Mouse (Mus musculus): ENCODE results near the gene C530008M17Rik. TPM values are rescaled to one million over a fixed set of nuclear protein-coding genes. Genes with fewer than 3 reads are reported as not detected.
"Not testable (repeated sequence)": the region's sequence is repeated elsewhere in the genome, so short reads cannot be mapped to it uniquely, and the experiment has no call there.

C530008M17Rik gene
- polyA plus RNA-seq, 1 experiment from 2014 or later: 21.2 TPM

- Histone ChIP-seq H3K4me3 (ENCODE audit: low read length) (no peak overlapping the region), H3K27ac (ENCODE audit: low read depth, low read length) (no peak overlapping the region), H3K27me3 (ENCODE audit: control insufficient read depth, insufficient read depth, low read length) (no peaks in the 10 kb centered on the region), H3K36me3 (ENCODE audit: control insufficient read depth, insufficient read depth, low read length) (no peaks in the 10 kb centered on the region; the same call in 1 of the 2 replicates), H3K9me3 (ENCODE audit: control insufficient read depth, low read length) (no peaks in the 10 kb centered on the region), H3K4me1 (ENCODE audit: control insufficient read depth, insufficient read depth, low read length) (0 out of 2 replicates have a peak, but pooled peaks cover 4% of the 10 kb centered on the region), H3K4me2 (replicated peaks; ENCODE audit: low read depth, low read length) (no peak overlapping the region), H3K9ac (ENCODE audit: low read depth, low read length) (no peak overlapping the region)
- 75% methylated on average over 4 of the region's 4 CpGs for WGBS
- ATAC-seq (ENCODE audit: low FRiP score, low TSS enrichment): no peak
Observed at GRCm38 (mm10) chr5:76902131-76902530, 245.8 kb downstream of the C530008M17Rik start.

GRCm38 (mm10) chr5:76904713-76905404, 248.5 kb downstream of the C530008M17Rik start:
- Histone ChIP-seq H3K9ac (ENCODE audit: low read depth, low read length) (peak overlapping the region; percentile 76), H3K4me1 (ENCODE audit: control insufficient read depth, insufficient read depth, low read length) (0 out of 2 replicates have a peak, but pooled peaks cover 4% of the 10 kb centered on the region), H3K4me2 (replicated peaks; ENCODE audit: low read depth, low read length) (peak overlapping the region; percentile 72), H3K9me3 (ENCODE audit: control insufficient read depth, low read length) (no peaks in the 10 kb centered on the region), H3K27ac (ENCODE audit: low read depth, low read length) (peak overlapping the region; percentile 86), H3K36me3 (ENCODE audit: control insufficient read depth, insufficient read depth, low read length) (peaks cover 2% of the 10 kb centered on the region), H3K4me3 (ENCODE audit: low read length) (peak overlapping the region; percentile 84), H3K27me3 (ENCODE audit: control insufficient read depth, insufficient read depth, low read length) (no peaks in the 10 kb centered on the region)
- 1% methylated on average over 19 of the region's 19 CpGs for WGBS
- ATAC-seq (ENCODE audit: low FRiP score, low TSS enrichment): no peak

GRCm38 (mm10) chr5:76905405-76906154, 249.3 kb downstream of the C530008M17Rik start, which contains the start of gene Aasdh:
Gene Aasdh (minus strand): TSS chr5:76905514.
- under 1% methylated on average over 47 of the region's 47 CpGs for WGBS
- ATAC-seq (ENCODE audit: low FRiP score, low TSS enrichment): peak; percentile 99
- Histone ChIP-seq H3K9ac (ENCODE audit: low read depth, low read length) (peak within 1 kb of the TSS; percentile 76), H3K4me2 (replicated peaks; ENCODE audit: low read depth, low read length) (peak within 1 kb of the TSS; percentile 72), H3K4me3 (ENCODE audit: low read length) (peak within 1 kb of the TSS; percentile 84), H3K9me3 (ENCODE audit: control insufficient read depth, low read length) (no peaks in the 10 kb centered on the region), H3K27ac (ENCODE audit: low read depth, low read length) (peak within 1 kb of the TSS; percentile 86), H3K36me3 (ENCODE audit: control insufficient read depth, insufficient read depth, low read length) (peaks cover 4% of the 10 kb centered on the region), H3K27me3 (ENCODE audit: control insufficient read depth, insufficient read depth, low read length) (no peaks in the 10 kb centered on the region), H3K4me1 (ENCODE audit: control insufficient read depth, insufficient read depth, low read length) (0 out of 2 replicates have a peak, but pooled peaks cover 4% of the 10 kb centered on the region)

GRCm38 (mm10) chr5:76906155-76906499, 249.8 kb downstream of the C530008M17Rik start:
- Histone ChIP-seq H3K27me3 (ENCODE audit: control insufficient read depth, insufficient read depth, low read length) (no peaks in the 10 kb centered on the region), H3K9ac (ENCODE audit: low read depth, low read length) (peak overlapping the region; percentile 76), H3K4me3 (ENCODE audit: low read length) (peak overlapping the region; percentile 84), H3K4me1 (ENCODE audit: control insufficient read depth, insufficient read depth, low read length) (0 out of 2 replicates have a peak, but pooled peaks cover 4% of the 10 kb centered on the region), H3K4me2 (replicated peaks; ENCODE audit: low read depth, low read length) (peak overlapping the region; percentile 72), H3K27ac (ENCODE audit: low read depth, low read length) (peak overlapping the region; percentile 86; the same call in 1 of the 2 replicates), H3K9me3 (ENCODE audit: control insufficient read depth, low read length) (no peaks in the 10 kb centered on the region), H3K36me3 (ENCODE audit: control insufficient read depth, insufficient read depth, low read length) (peaks cover 4% of the 10 kb centered on the region)
- 0 out of 2 replicates have a peak, but pooled peaks have one; percentile 2 for ATAC-seq (ENCODE audit: low FRiP score, low TSS enrichment)
- WGBS: 41% methylated on average over 3 of the region's 3 CpGs

GRCm38 (mm10) chr5:76910807-76911206, 254.5 kb downstream of the C530008M17Rik start:
- 84% methylated on average over 3 of the region's 3 CpGs for WGBS
- H3K9me3 ChIP-seq (ENCODE audit: control insufficient read depth, low read length): no peaks in the 10 kb centered on the region
- 0 out of 2 replicates have a peak, but pooled peaks cover 4% of the 10 kb centered on the region for H3K4me1 ChIP-seq (ENCODE audit: control insufficient read depth, insufficient read depth, low read length)
- H3K36me3 ChIP-seq (ENCODE audit: control insufficient read depth, insufficient read depth, low read length): peaks cover 22% of the 10 kb centered on the region
- ATAC-seq (ENCODE audit: low FRiP score, low TSS enrichment): no peak
- H3K4me3 ChIP-seq (ENCODE audit: low read length): no peak overlapping the region
- H3K4me2 ChIP-seq (replicated peaks; ENCODE audit: low read depth, low read length): no peak overlapping the region
- H3K27ac ChIP-seq (ENCODE audit: low read depth, low read length): no peak overlapping the region
- H3K27me3 ChIP-seq (ENCODE audit: control insufficient read depth, insufficient read depth, low read length): no peaks in the 10 kb centered on the region
- H3K9ac ChIP-seq (ENCODE audit: low read depth, low read length): no peak overlapping the region

GRCm38 (mm10) chr5:76912522-76912921, 256.2 kb downstream of the C530008M17Rik start:
- not testable (repeated sequence) for H3K9me3 ChIP-seq (ENCODE audit: control insufficient read depth, low read length); H3K4me2 ChIP-seq (replicated peaks; ENCODE audit: low read depth, low read length); H3K27me3 ChIP-seq (ENCODE audit: control insufficient read depth, insufficient read depth, low read length); H3K27ac ChIP-seq (ENCODE audit: low read depth, low read length); H3K4me1 ChIP-seq (ENCODE audit: control insufficient read depth, insufficient read depth, low read length); ATAC-seq (ENCODE audit: low FRiP score, low TSS enrichment); H3K9ac ChIP-seq (ENCODE audit: low read depth, low read length); H3K4me3 ChIP-seq (ENCODE audit: low read length)
- H3K36me3 ChIP-seq (ENCODE audit: control insufficient read depth, insufficient read depth, low read length): peaks cover 28% of the 10 kb centered on the region
- 94% methylated on average over 5 of the region's 5 CpGs for WGBS

GRCm38 (mm10) chr5:76922833-76923232, 266.5 kb downstream of the C530008M17Rik start:
- 89% methylated on average over 4 of the region's 4 CpGs for WGBS
- Histone ChIP-seq H3K27me3 (ENCODE audit: control insufficient read depth, insufficient read depth, low read length) (no peaks in the 10 kb centered on the region), H3K27ac (ENCODE audit: low read depth, low read length) (no peak overlapping the region), H3K36me3 (ENCODE audit: control insufficient read depth, insufficient read depth, low read length) (peaks cover 73% of the 10 kb centered on the region), H3K4me1 (ENCODE audit: control insufficient read depth, insufficient read depth, low read length) (no peaks in the 10 kb centered on the region), H3K9me3 (ENCODE audit: control insufficient read depth, low read length) (0 out of 2 replicates have a peak, but pooled peaks cover 3% of the 10 kb centered on the region), H3K4me2 (replicated peaks; ENCODE audit: low read depth, low read length) (no peak overlapping the region), H3K9ac (ENCODE audit: low read depth, low read length) (no peak overlapping the region), H3K4me3 (ENCODE audit: low read length) (no peak overlapping the region)
- ATAC-seq (ENCODE audit: low FRiP score, low TSS enrichment): no peak

All from kidney, embryonic 14.5 days (tissue).